Mouse (Mus musculus): ENCODE measurements around the gene Mcur1.

Gene Mcur1

GRCm38 (mm10) chr13:43495645-43496044, 64.3 kb downstream of the Mcur1 start:
- in situ Hi-C loops (cut with MboI; ENCODE audit: low sequenced_read_pairs) = no loop called here

- in situ Hi-C loops (cut with MboI; ENCODE audit: low sequenced_read_pairs) = no loop called here
Measured at GRCm38 (mm10) chr13:43493725-43494124, 66.3 kb downstream of the Mcur1 start.

- in situ Hi-C loops (cut with MboI; ENCODE audit: low sequenced_read_pairs) = no loop called here
Measured at GRCm38 (mm10) chr13:43493058-43493481, 66.9 kb downstream of the Mcur1 start.
